Mouse (Mus musculus): Measurements from ENCODE around the gene Dnmt1. TPM values are rescaled to one million over a fixed set of nuclear protein-coding genes. Genes with fewer than 3 reads are reported as not detected.

The Dnmt1 gene
- total and polyA plus RNA-seq, 3 experiments: 148 to 209 (median 197) TPM

- TF ChIP-seq GATA2 (IDR thresholded peaks at IDR 0.05; ENCODE audit: borderline replicate concordance, low read depth, low read length) (no peak), CTCF (IDR thresholded peaks at IDR 0.05; ENCODE audit: low read depth, low read length) (no peak), POLR2AphosphoS5 (IDR thresholded peaks at IDR 0.05; ENCODE audit: insufficient replicate concordance, low read depth, low read length) (no peak), GATA1 (IDR thresholded peaks at IDR 0.05; ENCODE audit: borderline replicate concordance, low read length) (no peak), TAL1 (conservative IDR thresholded peaks at IDR 0.05; ENCODE audit: low read depth, low read length) (no peak)
- Histone ChIP-seq H3K36me3 (replicated peaks) (peaks cover 100% of the 10 kb centered on the region), H3K4me1 (ENCODE audit: insufficient read depth, low read depth, low read length) (no peaks in the 10 kb centered on the region; the same call in 1 of the 2 replicates), H3K9me3 (replicated peaks) (no peaks in the 10 kb centered on the region), H3K4me3 (ENCODE audit: low read depth, low read length) (no peak overlapping the region), H3K27me3 (ENCODE audit: insufficient read depth, low read length) (no peaks in the 10 kb centered on the region)
- DNase-seq (ENCODE audit: low spot score) (no peak), ATAC-seq (ENCODE audit: extremely low read depth, insufficient number of reproducible peaks, low FRiP score, poor library complexity, severe bottlenecking) (no peak)
These were observed 36.4 kb downstream of the Dnmt1 start for GRCm38 (mm10) chr9:20923258-20923657.

GRCm38 (mm10) chr9:20916160-20916559 lies 43.5 kb downstream of the Dnmt1 start:
- Histone ChIP-seq H3K4me3 (ENCODE audit: low read depth, low read length) (no peak overlapping the region), H3K27me3 (ENCODE audit: insufficient read depth, low read length) (no peaks in the 10 kb centered on the region), H3K36me3 (replicated peaks) (peaks cover 100% of the 10 kb centered on the region), H3K4me1 (ENCODE audit: insufficient read depth, low read depth, low read length) (peaks cover 12% of the 10 kb centered on the region; the same call in 1 of the 2 replicates), H3K9me3 (replicated peaks) (no peaks in the 10 kb centered on the region)
- TF ChIP-seq CTCF (IDR thresholded peaks at IDR 0.05; ENCODE audit: low read depth, low read length): peak; percentile 57
- TF ChIP-seq TAL1 (conservative IDR thresholded peaks at IDR 0.05; ENCODE audit: low read depth, low read length): no peak
- no peak for TF ChIP-seq GATA2 (IDR thresholded peaks at IDR 0.05; ENCODE audit: borderline replicate concordance, low read depth, low read length)
- ATAC-seq (ENCODE audit: extremely low read depth, insufficient number of reproducible peaks, low FRiP score, poor library complexity, severe bottlenecking) (no peak), DNase-seq (ENCODE audit: low spot score) (peak; percentile 66)

- Histone ChIP-seq H3K4me3 (ENCODE audit: low read depth, low read length) (no peak overlapping the region), H3K36me3 (replicated peaks) (peaks cover 100% of the 10 kb centered on the region), H3K27me3 (ENCODE audit: insufficient read depth, low read length) (no peaks in the 10 kb centered on the region), H3K4me1 (ENCODE audit: insufficient read depth, low read depth, low read length) (0 out of 2 replicates have a peak, but pooled peaks cover 2% of the 10 kb centered on the region), H3K9me3 (replicated peaks) (no peaks in the 10 kb centered on the region)
- DNase-seq (ENCODE audit: low spot score) (no peak), ATAC-seq (ENCODE audit: extremely low read depth, insufficient number of reproducible peaks, low FRiP score, poor library complexity, severe bottlenecking) (no peak)
- TF ChIP-seq GATA2 (IDR thresholded peaks at IDR 0.05; ENCODE audit: borderline replicate concordance, low read depth, low read length) (no peak), GATA1 (IDR thresholded peaks at IDR 0.05; ENCODE audit: borderline replicate concordance, low read length) (no peak), CTCF (IDR thresholded peaks at IDR 0.05; ENCODE audit: low read depth, low read length) (no peak), POLR2AphosphoS5 (IDR thresholded peaks at IDR 0.05; ENCODE audit: insufficient replicate concordance, low read depth, low read length) (no peak), TAL1 (conservative IDR thresholded peaks at IDR 0.05; ENCODE audit: low read depth, low read length) (no peak)
These were observed 49.7 kb downstream of the Dnmt1 start for GRCm38 (mm10) chr9:20909948-20910347.

- no peak for TF ChIP-seq GATA2 (IDR thresholded peaks at IDR 0.05; ENCODE audit: borderline replicate concordance, low read depth, low read length)
- TF ChIP-seq GATA1 (IDR thresholded peaks at IDR 0.05; ENCODE audit: borderline replicate concordance, low read length): no peak
- TF ChIP-seq CTCF (IDR thresholded peaks at IDR 0.05; ENCODE audit: low read depth, low read length): no peak
- no peak for ATAC-seq (ENCODE audit: extremely low read depth, insufficient number of reproducible peaks, low FRiP score, poor library complexity, severe bottlenecking)
- H3K36me3 ChIP-seq (replicated peaks): peaks cover 44% of the 10 kb centered on the region
These were observed 57.6 kb downstream of the Dnmt1 start for GRCm38 (mm10) chr9:20902174-20902491.

GRCm38 (mm10) chr9:20901466-20902173 lies 58.1 kb downstream of the Dnmt1 start:
- Histone ChIP-seq H3K9me3 (replicated peaks) (no peaks in the 10 kb centered on the region), H3K4me1 (ENCODE audit: insufficient read depth, low read depth, low read length) (peaks cover 29% of the 10 kb centered on the region), H3K27me3 (ENCODE audit: insufficient read depth, low read length) (no peaks in the 10 kb centered on the region), H3K36me3 (replicated peaks) (peaks cover 44% of the 10 kb centered on the region), H3K4me3 (ENCODE audit: low read depth, low read length) (no peak overlapping the region)
- ATAC-seq (ENCODE audit: extremely low read depth, insufficient number of reproducible peaks, low FRiP score, poor library complexity, severe bottlenecking) (peak; percentile 35; the same call in 1 of the 2 replicates), DNase-seq (ENCODE audit: low spot score) (no peak)
- TF ChIP-seq CTCF (IDR thresholded peaks at IDR 0.05; ENCODE audit: low read depth, low read length) (peak; percentile 13; the same call in 1 of the 2 replicates), GATA2 (IDR thresholded peaks at IDR 0.05; ENCODE audit: borderline replicate concordance, low read depth, low read length) (no peak)

More at GRCm38 (mm10) chr9:20902174-20902491, 57.6 kb downstream of the Dnmt1 start:
- Histone ChIP-seq H3K9me3 (replicated peaks) (no peaks in the 10 kb centered on the region), H3K4me3 (ENCODE audit: low read depth, low read length) (no peak overlapping the region), H3K27me3 (ENCODE audit: insufficient read depth, low read length) (no peaks in the 10 kb centered on the region), H3K4me1 (ENCODE audit: insufficient read depth, low read depth, low read length) (peaks cover 24% of the 10 kb centered on the region)
- DNase-seq (ENCODE audit: low spot score): no peak

- Histone ChIP-seq H3K27me3 (ENCODE audit: insufficient read depth, low read length) (no peaks in the 10 kb centered on the region), H3K9me3 (replicated peaks) (no peaks in the 10 kb centered on the region), H3K4me1 (ENCODE audit: insufficient read depth, low read depth, low read length) (peaks cover 56% of the 10 kb centered on the region), H3K36me3 (replicated peaks) (peaks cover 48% of the 10 kb centered on the region), H3K4me3 (ENCODE audit: low read depth, low read length) (peak within 1 kb of the TSS; percentile 96)
- DNase-seq (ENCODE audit: low spot score): peak; percentile 93
- peak; percentile 19; the same call in 1 of the 2 replicates for ATAC-seq (ENCODE audit: extremely low read depth, insufficient number of reproducible peaks, low FRiP score, poor library complexity, severe bottlenecking)
- TF ChIP-seq CTCF (IDR thresholded peaks at IDR 0.05; ENCODE audit: low read depth, low read length) (peak; percentile 74), POLR2AphosphoS5 (IDR thresholded peaks at IDR 0.05; ENCODE audit: insufficient replicate concordance, low read depth, low read length) (no peak)
These were observed 61.1 kb downstream of the Dnmt1 start, which contains the start of gene Eif3g for GRCm38 (mm10) chr9:20898511-20899073. Eif3g (minus strand) TSS chr9:20898623.

Data from G1E (cell line).